ENCODE assay signal across 26 mouse cellular contexts in the genomic region with DNA sequence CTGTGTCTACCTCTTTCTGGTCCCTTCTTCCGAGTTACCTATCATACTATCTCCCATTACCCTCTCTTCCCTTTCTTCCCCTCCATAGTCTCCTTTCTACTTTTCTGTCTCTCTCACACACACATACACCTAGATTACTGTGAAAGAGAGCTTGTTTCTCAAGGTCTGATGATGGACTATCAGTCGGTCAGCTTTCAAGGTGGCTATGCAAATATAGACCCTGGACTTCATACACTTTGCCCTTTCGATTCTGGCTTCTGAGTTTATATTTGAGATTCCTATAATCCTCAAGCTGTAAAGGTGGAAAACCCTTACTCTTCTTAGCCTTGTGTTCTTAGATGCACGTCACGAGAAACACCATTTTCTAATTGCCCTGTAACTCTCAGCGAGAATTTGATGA.
DNase-seq lines count a peak whose midpoint lies in the region; ATAC-seq and TF ChIP-seq lines count a peak whose summit lies in the region.
"Had no signal": no experiment of that assay in that cellular context is flagged by ENCODE, and none has a peak within 500 bp of the region (broad histone marks: within the 10 kb centered on the region; RNA-seq: fewer than 3 reads in every experiment).

No protein-coding gene starts in this region.

- WGBS in hindbrain, embryonic 13.5 days, result 90% methylated on average over 6 of the region's 6 CpGs
- WGBS in hindbrain, embryonic 12.5 days, result 89% methylated on average over 6 of the region's 6 CpGs
- 60% methylated on average over 6 of the region's 6 CpGs for WGBS in intestine, embryonic 15.5 days
- 42% methylated on average over 6 of the region's 6 CpGs for WGBS in intestine, postnatal 0 days

- H3K4me3 ChIP-seq in hindbrain, embryonic 13.5 days, result no peak overlapping the region
- H3K4me3 ChIP-seq in hindbrain, embryonic 12.5 days, result no peak overlapping the region
- no peak overlapping the region for H3K4me3 ChIP-seq in intestine, embryonic 15.5 days (replicated peaks)
- H3K4me3 ChIP-seq in intestine, postnatal 0 days (ENCODE audit: low read depth, low read length), result no peak overlapping the region
- H3K4me3 ChIP-seq: embryonic facial prominence, embryonic 13.5 days; embryonic facial prominence, embryonic 15.5 days; erythroblast, embryonic 14.5 days; forebrain, embryonic 10.5 days; forebrain, embryonic 12.5 days had no signal

- H3K27ac ChIP-seq in hindbrain, embryonic 13.5 days, result no peak overlapping the region
- no peak overlapping the region for H3K27ac ChIP-seq in hindbrain, embryonic 12.5 days
- H3K27ac ChIP-seq in intestine, embryonic 15.5 days, result peak overlapping the region; percentile 55
- H3K27ac ChIP-seq in intestine, postnatal 0 days (ENCODE audit: low read depth, low read length), result no peak overlapping the region; the same call in 1 of the 2 replicates
- H3K27ac ChIP-seq: embryonic facial prominence, embryonic 13.5 days; embryonic facial prominence, embryonic 15.5 days; forebrain, embryonic 10.5 days; forebrain, embryonic 12.5 days had no signal

- no peak overlapping the region for H3K4me2 ChIP-seq in hindbrain, embryonic 13.5 days
- H3K4me2 ChIP-seq in hindbrain, embryonic 12.5 days (replicated peaks), result no peak overlapping the region
- H3K4me2 ChIP-seq in intestine, embryonic 15.5 days (replicated peaks), result no peak overlapping the region
- no peak overlapping the region for H3K4me2 ChIP-seq in intestine, postnatal 0 days (replicated peaks; ENCODE audit: low read depth)
- H3K4me2 ChIP-seq: embryonic facial prominence, embryonic 13.5 days; embryonic facial prominence, embryonic 15.5 days; forebrain, embryonic 12.5 days had no signal

- ATAC-seq in hindbrain, embryonic 13.5 days (ENCODE audit: low FRiP score), result no peak
- no peak for ATAC-seq in hindbrain, embryonic 12.5 days (ENCODE audit: low FRiP score)
- ATAC-seq in intestine, embryonic 15.5 days, result peak; percentile 79
- ATAC-seq in intestine, postnatal 0 days, result peak; percentile 39; the same call in 1 of the 2 replicates
- ATAC-seq: activated CD4-positive, CD25-positive, alpha-beta regulatory T cell, adult 4 months; CD4-positive, CD25-positive, alpha-beta regulatory T cell, adult 4 months; forebrain, embryonic 14.5 days; Patski had no signal

- peaks cover 7% of the 10 kb centered on the region; the same call in 1 of the 2 replicates for H3K4me1 ChIP-seq in hindbrain, embryonic 13.5 days (replicated peaks)
- H3K4me1 ChIP-seq in hindbrain, embryonic 12.5 days, result no peaks in the 10 kb centered on the region
- H3K4me1 ChIP-seq in intestine, embryonic 15.5 days (replicated peaks), result no peaks in the 10 kb centered on the region
- H3K4me1 ChIP-seq in intestine, postnatal 0 days (replicated peaks; ENCODE audit: control insufficient read depth, insufficient read depth, low read length), result no peaks in the 10 kb centered on the region

- peaks cover 10% of the 10 kb centered on the region for H3K36me3 ChIP-seq in hindbrain, embryonic 13.5 days
- H3K36me3 ChIP-seq in hindbrain, embryonic 12.5 days, result 0 out of 2 replicates have a peak, but pooled peaks cover 7% of the 10 kb centered on the region
- 0 out of 2 replicates have a peak, but pooled peaks cover 4% of the 10 kb centered on the region for H3K36me3 ChIP-seq in intestine, embryonic 15.5 days
- H3K36me3 ChIP-seq in intestine, postnatal 0 days (ENCODE audit: control insufficient read depth, insufficient read depth), result peaks cover 28% of the 10 kb centered on the region
- H3K36me3 ChIP-seq: embryonic facial prominence, embryonic 13.5 days; embryonic facial prominence, embryonic 15.5 days; forebrain, embryonic 10.5 days; forebrain, embryonic 12.5 days; G1E had no signal

- no peak for TF ChIP-seq CTCF in intestine, postnatal 0 days (IDR thresholded peaks at IDR 0.05; ENCODE audit: low read depth)

- H3K9ac ChIP-seq in hindbrain, embryonic 13.5 days, result 0 out of 2 replicates have a peak overlapping the region, but pooled peaks have one; percentile 4
- no peak overlapping the region for H3K9ac ChIP-seq in hindbrain, embryonic 12.5 days
- no peak overlapping the region for H3K9ac ChIP-seq in intestine, embryonic 15.5 days
- no peak overlapping the region for H3K9ac ChIP-seq in intestine, postnatal 0 days (ENCODE audit: low read depth, low read length)
- H3K9ac ChIP-seq: embryonic facial prominence, embryonic 13.5 days; embryonic facial prominence, embryonic 15.5 days; forebrain, embryonic 12.5 days had no signal

- no peaks in the 10 kb centered on the region for H3K9me3 ChIP-seq in hindbrain, embryonic 13.5 days
- H3K9me3 ChIP-seq in hindbrain, embryonic 12.5 days (replicated peaks), result no peaks in the 10 kb centered on the region
- no peaks in the 10 kb centered on the region for H3K9me3 ChIP-seq in intestine, embryonic 15.5 days
- no peaks in the 10 kb centered on the region for H3K9me3 ChIP-seq in intestine, postnatal 0 days (ENCODE audit: control insufficient read depth)
- H3K9me3 ChIP-seq: embryonic facial prominence, embryonic 13.5 days; embryonic facial prominence, embryonic 15.5 days; forebrain, embryonic 10.5 days; forebrain, embryonic 12.5 days had no signal

- H3K27me3 ChIP-seq in hindbrain, embryonic 13.5 days, result no peaks in the 10 kb centered on the region
- H3K27me3 ChIP-seq in hindbrain, embryonic 12.5 days, result no peaks in the 10 kb centered on the region
- no peaks in the 10 kb centered on the region for H3K27me3 ChIP-seq in intestine, embryonic 15.5 days (replicated peaks)
- H3K27me3 ChIP-seq in intestine, postnatal 0 days (replicated peaks; ENCODE audit: control insufficient read depth, insufficient read depth, low read length), result no peaks in the 10 kb centered on the region
- H3K27me3 ChIP-seq: embryonic facial prominence, embryonic 13.5 days; embryonic facial prominence, embryonic 15.5 days; forebrain, embryonic 12.5 days; Patski had no signal

- peak; percentile 44 for DNase-seq in yolk sac, embryonic 10.5 days (ENCODE audit: low spot score)
- no peak for DNase-seq in thymus, postnatal 4 days
- DNase-seq in embryo, embryonic 9.5 days (ENCODE audit: extremely low spot score), result no peak
- DNase-seq: adrenal gland, adult 8-10 months; adrenal gland, postnatal 14 days; adrenal gland, postnatal 36 days; B cell, adult 2 months; cerebellum, adult 11-12 months; cerebellum, adult 2 months; cerebellum, adult 9-10 months; cerebellum, postnatal 10 days; cerebellum, postnatal 25 days had no signal

Comparison
In these comparisons a context has a peak if more than half of its experiments do, and no peak if none do; other contexts are left out.
1. ATAC-seq: peak in intestine, embryonic 15.5 days (single experiment) and intestine, postnatal 0 days (single experiment); none in hindbrain, embryonic 13.5 days (single experiment) and hindbrain, embryonic 12.5 days (single experiment).